Mouse (Mus musculus): Measurements from ENCODE around the gene Upf3b. TPM values are rescaled to one million over a fixed set of nuclear protein-coding genes. Genes with fewer than 3 reads are reported as not detected.

The Upf3b gene
- total and polyA plus RNA-seq, 3 experiments, result 14.0 to 25.0 TPM; not detected in 1

- H3K27ac ChIP-seq (ENCODE audit: control insufficient read depth, low read depth, low read length), result no peak overlapping the region
- no peak for TF ChIP-seq GATA1 (IDR thresholded peaks at IDR 0.05; ENCODE audit: low read depth, low read length)
- no peak for TF ChIP-seq CTCF (IDR thresholded peaks at IDR 0.05 in 2 of 3, conservative IDR thresholded peaks at IDR 0.05 in 1 of 3; ENCODE audit: control insufficient read depth in 1 of 3, insufficient read depth in 1 of 3, low read depth in 2 of 3, low read length in 3 of 3, poor library complexity in 1 of 3, severe bottlenecking in 1 of 3)
- TF ChIP-seq RCOR1 (IDR thresholded peaks at IDR 0.05; ENCODE audit: low read depth, low read length), result no peak
- TF ChIP-seq MXI1 (IDR thresholded peaks at IDR 0.05; ENCODE audit: low read depth, low read length), result no peak
- TF ChIP-seq UBTF (IDR thresholded peaks at IDR 0.05; ENCODE audit: borderline replicate concordance, insufficient read depth, low read depth, low read length), result no peak
- no peak for TF ChIP-seq USF1 (IDR thresholded peaks at IDR 0.05; ENCODE audit: low read depth, low read length)
- TF ChIP-seq TAL1 (IDR thresholded peaks at IDR 0.05; ENCODE audit: low read length), result no peak
- no peak for TF ChIP-seq ZC3H11A (IDR thresholded peaks at IDR 0.05; ENCODE audit: low read depth, low read length)
- TF ChIP-seq ETS1 (IDR thresholded peaks at IDR 0.05; ENCODE audit: low read depth, low read length), result no peak
- TF ChIP-seq EP300 (IDR thresholded peaks at IDR 0.05; ENCODE audit: low read depth in 1 of 2, low read length in 2 of 2), result no peak
- no peak for TF ChIP-seq E2F4 (IDR thresholded peaks at IDR 0.05; ENCODE audit: borderline replicate concordance, low read depth, low read length)
- H3K27me3 ChIP-seq (ENCODE audit: control insufficient read depth in 1 of 2, insufficient read depth in 2 of 2, low read length in 2 of 2), result no peaks in the 10 kb centered on the region
- H3K9ac ChIP-seq (ENCODE audit: control insufficient read depth, low read depth, low read length, poor library complexity, severe bottlenecking), result no peak overlapping the region
- H3K4me3 ChIP-seq (ENCODE audit: control insufficient read depth in 1 of 2, insufficient read depth in 1 of 2, low read depth in 2 of 2, low read length in 2 of 2), result no peak overlapping the region
- no peak for DNase-seq (ENCODE audit: low read depth, low spot score)
- H3K79me2 ChIP-seq (ENCODE audit: control insufficient read depth, insufficient read depth, low read length, poor library complexity), result no peaks in the 10 kb centered on the region
- peaks cover under 1 to 7% of the 10 kb centered on the region in 2 experiments; a peak in 2 of 4 replicates for H3K4me1 ChIP-seq (ENCODE audit: control insufficient read depth in 1 of 2, insufficient read depth in 2 of 2, low read length in 2 of 2)
- H3K36me3 ChIP-seq (ENCODE audit: control insufficient read depth in 1 of 2, insufficient read depth in 2 of 2, low read length in 2 of 2), result peaks cover 7 to 9% of the 10 kb centered on the region in 2 experiments
- H3K9me3 ChIP-seq (replicated peaks; ENCODE audit: insufficient read depth, low read length), result no peaks in the 10 kb centered on the region
Measured at GRCm38 (mm10) chrX:37091457-37091856, 18.7 kb downstream of the Upf3b start.

- Histone ChIP-seq H3K79me2 (ENCODE audit: control insufficient read depth, insufficient read depth, low read length, poor library complexity) (peaks cover 12% of the 10 kb centered on the region), H3K9ac (ENCODE audit: control insufficient read depth, low read depth, low read length, poor library complexity, severe bottlenecking) (no peak overlapping the region), H3K27me3 (ENCODE audit: control insufficient read depth in 1 of 2, insufficient read depth in 2 of 2, low read length in 2 of 2) (no peaks in the 10 kb centered on the region), H3K9me3 (replicated peaks; ENCODE audit: insufficient read depth, low read length) (no peaks in the 10 kb centered on the region), H3K27ac (ENCODE audit: control insufficient read depth, low read depth, low read length) (no peak overlapping the region), H3K36me3 (ENCODE audit: control insufficient read depth in 1 of 2, insufficient read depth in 2 of 2, low read length in 2 of 2) (peaks cover 2 to 3% of the 10 kb centered on the region in 2 experiments; a peak in 2 of 4 replicates), H3K4me3 (ENCODE audit: control insufficient read depth in 1 of 2, insufficient read depth in 1 of 2, low read depth in 2 of 2, low read length in 2 of 2) (no peak overlapping the region), H3K4me1 (ENCODE audit: control insufficient read depth in 1 of 2, insufficient read depth in 2 of 2, low read length in 2 of 2) (peaks cover 3 to 5% of the 10 kb centered on the region in 2 experiments; a peak in 2 of 4 replicates)
- DNase-seq (ENCODE audit: low read depth, low spot score), result no peak
- TF ChIP-seq TCF12 (IDR thresholded peaks at IDR 0.05; ENCODE audit: low read depth, low read length) (no peak), MAX (IDR thresholded peaks at IDR 0.05; ENCODE audit: low read length) (no peak), MXI1 (IDR thresholded peaks at IDR 0.05; ENCODE audit: low read depth, low read length) (no peak), SIN3A (IDR thresholded peaks at IDR 0.05; ENCODE audit: low read length) (no peak), SMC3 (IDR thresholded peaks at IDR 0.05; ENCODE audit: low read depth, low read length) (no peak), UBTF (IDR thresholded peaks at IDR 0.05; ENCODE audit: borderline replicate concordance, insufficient read depth, low read depth, low read length) (no peak), CHD1 (IDR thresholded peaks at IDR 0.05; ENCODE audit: low read depth, low read length) (no peak), POLR2AphosphoS5 (IDR thresholded peaks at IDR 0.05; ENCODE audit: borderline replicate concordance, low read depth, low read length) (no peak), MYC (IDR thresholded peaks at IDR 0.05; ENCODE audit: low read depth, low read length) (no peak), ETS1 (IDR thresholded peaks at IDR 0.05; ENCODE audit: low read depth, low read length) (no peak), MAFK (IDR thresholded peaks at IDR 0.05; ENCODE audit: borderline replicate concordance, low read depth, low read length) (no peak), TAL1 (IDR thresholded peaks at IDR 0.05; ENCODE audit: low read length) (no peak)
Measured at GRCm38 (mm10) chrX:37088778-37089177, 21.3 kb downstream of the Upf3b start.
